Mouse (Mus musculus) olfactory bulb, adult 2 months (tissue): ENCODE measurements at regions not wholly inside any gene's neighbourhood (a gene's known extent, or its start where the extent isn't known, plus 50 kb on each side); places are given as distances from the start of the nearest gene placed in this dataset.

ENCODE experiments used
- H3K27ac ChIP-seq: fragments of 200-500 bp; 2 replicates; pipeline ENCODE4 v1.5.1; 2012; ENCODE audit warnings: low read depth, low read length; ENCODE audit not compliant: insufficient read depth
- H3K4me1 ChIP-seq: fragments of 200-500 bp; 2 replicates; pipeline ENCODE4 v1.6.1; 2012; ENCODE audit warnings: low read length; ENCODE audit not compliant: control insufficient read depth, insufficient read depth
- H3K4me3 ChIP-seq: fragments of 200-500 bp; 2 replicates; pipeline ENCODE4 v1.5.1; 2012; ENCODE audit warnings: mild to moderate bottlenecking, low read depth, low read length, moderate library complexity; ENCODE audit not compliant: insufficient read depth
- CTCF ChIP-seq: fragments of 200-500 bp; IDR thresholded peaks from 2 replicates; pipeline ENCODE4 v1.5.1; 2012; ENCODE audit warnings: low read depth, mild to moderate bottlenecking, low read length, moderate library complexity; ENCODE audit not compliant: insufficient read depth
- POLR2A ChIP-seq: fragments of 200-500 bp; IDR thresholded peaks from 2 replicates; pipeline ENCODE4 v1.6.1; 2012; ENCODE audit warnings: mild to moderate bottlenecking, low read depth, low read length, moderate library complexity; ENCODE audit not compliant: insufficient read depth
- WGBS: fragments of 180-500 bp; shearing (Covaris S2); methylation state at CpG from one replicate; pipeline ENCODE4 v1.1.7; 2018; 5-methylcytosine and 5-hydroxymethylcytosine counted together

DNA sequence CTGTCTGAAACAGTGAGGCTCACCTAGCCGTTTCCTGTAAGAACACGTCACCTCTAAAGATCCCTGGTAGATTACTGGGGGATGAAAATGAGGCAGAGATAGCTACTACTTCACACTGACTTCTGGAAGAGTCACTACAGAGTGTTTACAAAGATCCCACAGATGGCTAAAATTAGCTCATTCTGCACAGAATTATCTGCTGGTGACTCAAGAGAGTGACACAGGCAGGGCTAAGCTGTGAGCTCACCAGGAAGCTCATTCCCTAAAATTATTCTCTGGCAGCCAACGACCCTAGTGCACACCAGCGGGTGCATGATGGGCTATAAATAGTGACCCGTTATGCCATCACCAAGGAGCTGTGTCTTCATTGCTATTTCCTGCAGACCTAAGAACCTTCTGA, 53.2 kb upstream of the Ddah1 start:
- WGBS, result 15% methylated on average over 5 of the region's 5 CpGs
- TF ChIP-seq CTCF (no peak), POLR2A (no peak)
- peak overlapping the region; percentile 67 for H3K27ac ChIP-seq
- peaks cover 15% of the 10 kb centered on the region for H3K4me1 ChIP-seq
- no peak overlapping the region for H3K4me3 ChIP-seq

DNA sequence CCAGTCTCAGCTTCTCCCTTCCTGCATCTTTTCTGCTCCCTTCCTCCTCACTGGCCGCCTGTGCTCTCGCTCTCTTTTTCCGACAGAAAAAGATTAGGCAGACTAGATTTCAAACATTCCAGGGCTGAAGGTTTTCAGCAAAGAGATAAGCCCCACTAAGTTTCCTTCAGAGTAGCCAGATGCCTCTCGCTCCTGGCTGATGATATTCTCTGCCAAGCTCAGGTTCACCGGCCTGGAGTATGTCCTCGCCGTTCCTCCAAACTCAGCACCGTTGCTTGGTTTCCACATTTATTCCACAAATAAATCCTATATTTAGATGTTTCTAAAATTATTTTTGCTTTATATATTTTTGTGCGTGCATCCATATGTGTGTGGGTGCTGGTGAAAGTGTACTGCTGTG, 54.3 kb upstream of the Ccn1 start:
- peaks cover 15% of the 10 kb centered on the region for H3K4me1 ChIP-seq
- TF ChIP-seq POLR2A (no peak), CTCF (no peak)
- 73% methylated on average over 9 of the region's 9 CpGs for WGBS
- H3K27ac ChIP-seq, result no peak overlapping the region
- H3K4me3 ChIP-seq, result no peak overlapping the region

DNA sequence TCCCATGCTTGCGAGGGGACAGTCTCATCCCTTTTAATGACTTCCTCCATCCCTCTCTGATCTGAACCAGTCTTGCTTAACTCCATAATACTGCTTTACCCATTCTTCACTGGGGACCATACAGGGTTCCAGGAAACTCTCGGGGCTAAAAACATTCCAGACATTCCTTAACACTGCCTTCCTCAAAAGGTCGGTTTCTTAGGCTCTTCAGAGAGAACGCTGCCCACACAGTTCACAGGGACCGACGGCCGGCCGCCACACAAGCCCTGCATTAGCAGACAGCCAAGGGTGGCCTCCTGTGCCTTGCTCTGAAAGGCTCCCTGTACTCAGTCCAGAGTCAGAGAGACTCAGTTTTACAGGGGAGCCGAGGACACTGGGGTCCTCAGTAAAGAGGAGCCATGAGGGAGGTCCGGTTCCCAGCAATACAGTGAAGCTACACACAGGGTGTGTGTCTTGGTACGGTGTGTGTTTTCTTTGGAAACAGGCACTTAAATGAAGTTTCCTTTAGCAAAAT, 53.7 kb upstream of the Ccn1 start:
- WGBS, result 56% methylated on average over 11 of the region's 11 CpGs
- TF ChIP-seq CTCF (no peak), POLR2A (no peak)

DNA sequence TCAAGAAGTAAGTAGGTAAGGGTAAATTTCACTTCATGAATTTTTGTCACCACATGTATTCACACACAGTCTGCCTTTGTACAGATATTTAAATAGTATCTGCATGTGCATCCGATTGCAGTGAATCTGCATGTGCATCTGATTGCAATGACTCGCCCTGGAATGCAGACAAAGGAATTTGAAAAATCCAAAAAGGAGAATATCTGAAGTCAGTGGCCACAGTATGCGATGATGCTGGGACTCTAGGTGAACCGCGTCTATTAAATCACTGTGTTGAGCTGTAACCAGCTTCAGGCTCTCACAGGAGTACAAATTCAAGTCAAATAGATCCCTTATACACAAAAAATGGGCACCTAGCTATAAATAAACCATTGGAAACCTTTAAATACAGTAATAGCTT, 53.0 kb upstream of the Ccn1 start:
- Histone ChIP-seq H3K4me1 (peaks cover 15% of the 10 kb centered on the region), H3K4me3 (no peak overlapping the region), H3K27ac (no peak overlapping the region)
- 83% methylated on average over 5 of the region's 5 CpGs for WGBS
- no peak for TF ChIP-seq CTCF
- TF ChIP-seq POLR2A, result no peak

More for the DNA sequence above, 53.7 kb upstream of the Ccn1 start:
- H3K4me3 ChIP-seq, result no peak overlapping the region
- peaks cover 15% of the 10 kb centered on the region for H3K4me1 ChIP-seq
- no peak overlapping the region for H3K27ac ChIP-seq

DNA sequence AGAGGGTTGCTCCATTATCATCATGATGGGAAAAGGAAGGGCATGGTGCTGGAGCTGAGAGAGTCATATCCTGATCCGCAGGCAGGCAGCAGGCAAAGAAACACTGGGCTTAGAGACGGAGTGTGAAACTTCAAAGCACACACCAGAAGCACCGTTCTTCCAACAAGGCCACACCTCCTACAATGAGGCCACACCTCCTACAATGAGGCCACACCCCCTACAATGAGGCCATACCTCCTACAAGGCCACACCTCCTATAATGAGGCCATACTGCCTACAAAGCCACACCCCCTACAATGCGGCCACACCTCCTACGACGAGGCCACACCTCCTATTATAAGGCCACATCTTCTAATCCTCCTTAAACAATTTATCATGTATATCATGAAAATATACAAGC, 52.2 kb upstream of the Ccn1 start:
- peaks cover 15% of the 10 kb centered on the region for H3K4me1 ChIP-seq
- TF ChIP-seq POLR2A (no peak), CTCF (no peak)
- H3K27ac ChIP-seq, result no peak overlapping the region
- 85% methylated on average over 6 of the region's 6 CpGs for WGBS
- H3K4me3 ChIP-seq, result no peak overlapping the region
